Mouse (Mus musculus) embryonic facial prominence, embryonic 15.5 days (tissue): ENCODE data around the gene Wbp11. TPM values are rescaled to one million over a fixed set of nuclear protein-coding genes. Genes with fewer than 3 reads are reported as not detected.

ENCODE experiments used
- ATAC-seq: fragments of 200-750 bp; cut with Nextera tagmentation; 2 replicates; pipeline ENCODE4 v1.8.0; 2017; ENCODE audit warnings: low read depth, moderate TSS enrichment; ENCODE audit not compliant: insufficient number of reproducible peaks, low FRiP score, low TSS enrichment
- H3K27ac ChIP-seq: fragments of 300-500 bp; sonication (generic); replicated peaks from 2 replicates; pipeline ENCODE4 v1.5.1; 2015; ENCODE audit warnings: mild to moderate bottlenecking, inconsistent platforms
- H3K27me3 ChIP-seq: fragments of 300-500 bp; sonication (generic); 2 replicates; pipeline ENCODE4 v1.6.1; 2015; ENCODE audit warnings: inconsistent platforms
- H3K36me3 ChIP-seq: fragments of 300-500 bp; sonication (generic); 2 replicates; pipeline ENCODE4 v1.6.1; 2015; ENCODE audit warnings: mild to moderate bottlenecking, inconsistent platforms
- H3K4me1 ChIP-seq: fragments of 300-500 bp; sonication (generic); 2 replicates; pipeline ENCODE4 v1.6.1; 2015; ENCODE audit warnings: inconsistent platforms
- H3K4me2 ChIP-seq: fragments of 300-500 bp; sonication (generic); replicated peaks from 2 replicates; pipeline ENCODE4 v1.6.1; 2015; ENCODE audit warnings: mild to moderate bottlenecking, inconsistent platforms
- H3K4me3 ChIP-seq: fragments of 300-500 bp; sonication (generic); replicated peaks from 2 replicates; pipeline ENCODE4 v1.5.1; 2015; ENCODE audit warnings: mild to moderate bottlenecking, inconsistent platforms
- H3K9ac ChIP-seq: fragments of 300-500 bp; sonication (generic); 2 replicates; pipeline ENCODE4 v1.6.1; 2015; ENCODE audit warnings: inconsistent platforms
- H3K9me3 ChIP-seq: fragments of 300-500 bp; sonication (generic); replicated peaks from 2 replicates; pipeline ENCODE4 v1.6.1; 2016; ENCODE audit warnings: inconsistent platforms
- WGBS: fragments of 180-500 bp; shearing (Covaris S2); methylation state at CpG from one replicate; pipeline ENCODE4 v1.1.7; 2015; 5-methylcytosine and 5-hydroxymethylcytosine counted together
- polyA plus RNA-seq: library from polyadenylated mRNA; unstranded; fragments of >200 nt; fragmentation: Nextera tagmentation; extraction: Ambion mirVana; gene quantifications from 2 replicates; pipeline ENCODE4 v1.2.1, GENCODE M21; 2015

Wbp11 gene
- polyA plus RNA-seq, 1 experiment from 2014 or later, result 104 TPM

- Histone ChIP-seq H3K4me2 (no peak overlapping the region), H3K4me3 (no peak overlapping the region), H3K27ac (no peak overlapping the region), H3K9me3 (no peaks in the 10 kb centered on the region), H3K4me1 (peaks cover 19% of the 10 kb centered on the region), H3K27me3 (no peaks in the 10 kb centered on the region), H3K36me3 (no peaks in the 10 kb centered on the region), H3K9ac (no peak overlapping the region)
- ATAC-seq, result no peak
- WGBS, result 80% methylated on average over 2 of the region's 2 CpGs
Measured at GRCm38 (mm10) chr6:136855183-136855582, 27.1 kb upstream of the Wbp11 start.

GRCm38 (mm10) chr6:136854361-136854781 lies 26.3 kb upstream of the Wbp11 start:
- Histone ChIP-seq H3K4me3 (no peak overlapping the region), H3K9me3 (no peaks in the 10 kb centered on the region), H3K27ac (no peak overlapping the region), H3K9ac (no peak overlapping the region), H3K4me1 (peaks cover 19% of the 10 kb centered on the region), H3K36me3 (no peaks in the 10 kb centered on the region), H3K27me3 (no peaks in the 10 kb centered on the region), H3K4me2 (no peak overlapping the region)
- ATAC-seq, result no peak
- WGBS, result 81% methylated on average over 11 of the region's 11 CpGs

- H3K9ac ChIP-seq, result no peak overlapping the region
- peak overlapping the region; percentile 66 for H3K27ac ChIP-seq
- H3K4me1 ChIP-seq, result peaks cover 17% of the 10 kb centered on the region
- 27% methylated on average over 3 of the region's 3 CpGs for WGBS
- no peak overlapping the region for H3K4me2 ChIP-seq
- H3K9me3 ChIP-seq, result no peaks in the 10 kb centered on the region
- no peak for ATAC-seq
- H3K36me3 ChIP-seq, result no peaks in the 10 kb centered on the region
- no peaks in the 10 kb centered on the region for H3K27me3 ChIP-seq
- no peak overlapping the region for H3K4me3 ChIP-seq
Measured at GRCm38 (mm10) chr6:136852762-136853161, 24.7 kb upstream of the Wbp11 start.

- Histone ChIP-seq H3K27me3 (no peaks in the 10 kb centered on the region), H3K36me3 (no peaks in the 10 kb centered on the region), H3K9ac (no peak overlapping the region), H3K9me3 (no peaks in the 10 kb centered on the region), H3K4me1 (peaks cover 13% of the 10 kb centered on the region), H3K4me3 (no peak overlapping the region), H3K4me2 (no peak overlapping the region), H3K27ac (peak overlapping the region; percentile 66)
- WGBS, result 57% methylated on average over 4 of the region's 4 CpGs
- ATAC-seq, result no peak
Measured at GRCm38 (mm10) chr6:136852348-136852747, 24.3 kb upstream of the Wbp11 start.

- no peak overlapping the region for H3K9ac ChIP-seq
- no peak overlapping the region for H3K4me3 ChIP-seq
- no peak for ATAC-seq
- H3K4me2 ChIP-seq, result no peak overlapping the region
- no peaks in the 10 kb centered on the region for H3K9me3 ChIP-seq
- 69% methylated on average over 6 of the region's 6 CpGs for WGBS
- no peak overlapping the region for H3K27ac ChIP-seq
- H3K36me3 ChIP-seq, result no peaks in the 10 kb centered on the region
- H3K4me1 ChIP-seq, result peaks cover 5% of the 10 kb centered on the region
- no peaks in the 10 kb centered on the region for H3K27me3 ChIP-seq
Measured at GRCm38 (mm10) chr6:136850267-136850666, 22.2 kb upstream of the Wbp11 start.

GRCm38 (mm10) chr6:136848971-136849370 lies 20.9 kb upstream of the Wbp11 start:
- Histone ChIP-seq H3K4me3 (no peak overlapping the region), H3K9ac (no peak overlapping the region), H3K27me3 (no peaks in the 10 kb centered on the region), H3K4me2 (no peak overlapping the region), H3K36me3 (no peaks in the 10 kb centered on the region), H3K9me3 (no peaks in the 10 kb centered on the region), H3K4me1 (peaks cover 5% of the 10 kb centered on the region), H3K27ac (no peak overlapping the region)
- WGBS, result 85% methylated on average over 5 of the region's 5 CpGs
- ATAC-seq, result no peak

- H3K9ac ChIP-seq, result no peak overlapping the region
- H3K27ac ChIP-seq, result no peak overlapping the region
- H3K4me3 ChIP-seq, result no peak overlapping the region
- H3K4me1 ChIP-seq, result peaks cover 5% of the 10 kb centered on the region
- no peaks in the 10 kb centered on the region for H3K27me3 ChIP-seq
- H3K4me2 ChIP-seq, result no peak overlapping the region
- H3K9me3 ChIP-seq, result no peaks in the 10 kb centered on the region
- no peak for ATAC-seq
- no peaks in the 10 kb centered on the region for H3K36me3 ChIP-seq
- 92% methylated on average over 8 of the region's 8 CpGs for WGBS
Measured at GRCm38 (mm10) chr6:136848399-136848798, 20.4 kb upstream of the Wbp11 start.

GRCm38 (mm10) chr6:136847790-136848189 lies 19.8 kb upstream of the Wbp11 start:
- Histone ChIP-seq H3K27ac (no peak overlapping the region), H3K4me3 (no peak overlapping the region), H3K36me3 (no peaks in the 10 kb centered on the region), H3K9ac (no peak overlapping the region), H3K27me3 (no peaks in the 10 kb centered on the region), H3K4me2 (no peak overlapping the region), H3K4me1 (peaks cover 3% of the 10 kb centered on the region), H3K9me3 (no peaks in the 10 kb centered on the region)
- no peak for ATAC-seq
- WGBS, result 30% methylated on average over 2 of the region's 2 CpGs

GRCm38 (mm10) chr6:136847267-136847666 lies 19.2 kb upstream of the Wbp11 start:
- no peak overlapping the region for H3K9ac ChIP-seq
- no peaks in the 10 kb centered on the region for H3K4me1 ChIP-seq
- ATAC-seq, result no peak
- H3K27me3 ChIP-seq, result no peaks in the 10 kb centered on the region
- H3K4me3 ChIP-seq, result no peak overlapping the region
- no peaks in the 10 kb centered on the region for H3K9me3 ChIP-seq
- no peak overlapping the region for H3K4me2 ChIP-seq
- 88% methylated on average over 3 of the region's 3 CpGs for WGBS
- no peak overlapping the region for H3K27ac ChIP-seq
- H3K36me3 ChIP-seq, result no peaks in the 10 kb centered on the region

GRCm38 (mm10) chr6:136845706-136846480 lies 17.9 kb upstream of the Wbp11 start:
- no peak overlapping the region for H3K4me2 ChIP-seq
- no peaks in the 10 kb centered on the region for H3K4me1 ChIP-seq
- H3K36me3 ChIP-seq, result no peaks in the 10 kb centered on the region
- no peaks in the 10 kb centered on the region for H3K9me3 ChIP-seq
- no peak overlapping the region for H3K27ac ChIP-seq
- no peaks in the 10 kb centered on the region for H3K27me3 ChIP-seq
- no peak overlapping the region for H3K4me3 ChIP-seq
- ATAC-seq, result no peak
- 59% methylated on average over 5 of the region's 5 CpGs for WGBS
- no peak overlapping the region for H3K9ac ChIP-seq

- Histone ChIP-seq H3K9me3 (no peaks in the 10 kb centered on the region), H3K4me3 (no peak overlapping the region), H3K27me3 (no peaks in the 10 kb centered on the region), H3K9ac (no peak overlapping the region), H3K4me1 (no peaks in the 10 kb centered on the region), H3K4me2 (no peak overlapping the region), H3K27ac (no peak overlapping the region), H3K36me3 (no peaks in the 10 kb centered on the region)
- WGBS, result 47% methylated on average over 2 of the region's 2 CpGs
- ATAC-seq, result no peak
Measured at GRCm38 (mm10) chr6:136844903-136845302, 16.9 kb upstream of the Wbp11 start.

- no peaks in the 10 kb centered on the region for H3K36me3 ChIP-seq
- 0 out of 2 replicates have a peak, but pooled peaks cover 6% of the 10 kb centered on the region for H3K4me1 ChIP-seq
- H3K27ac ChIP-seq, result no peak overlapping the region
- H3K27me3 ChIP-seq, result no peaks in the 10 kb centered on the region
- no peak overlapping the region for H3K4me3 ChIP-seq
- no peak overlapping the region for H3K4me2 ChIP-seq
- ATAC-seq, result no peak
- WGBS, result 75% methylated on average over 3 of the region's 3 CpGs
- no peaks in the 10 kb centered on the region for H3K9me3 ChIP-seq
- H3K9ac ChIP-seq, result no peak overlapping the region
Measured at GRCm38 (mm10) chr6:136837323-136837722, 9.3 kb upstream of the Wbp11 start.
